In the genomic region with DNA sequence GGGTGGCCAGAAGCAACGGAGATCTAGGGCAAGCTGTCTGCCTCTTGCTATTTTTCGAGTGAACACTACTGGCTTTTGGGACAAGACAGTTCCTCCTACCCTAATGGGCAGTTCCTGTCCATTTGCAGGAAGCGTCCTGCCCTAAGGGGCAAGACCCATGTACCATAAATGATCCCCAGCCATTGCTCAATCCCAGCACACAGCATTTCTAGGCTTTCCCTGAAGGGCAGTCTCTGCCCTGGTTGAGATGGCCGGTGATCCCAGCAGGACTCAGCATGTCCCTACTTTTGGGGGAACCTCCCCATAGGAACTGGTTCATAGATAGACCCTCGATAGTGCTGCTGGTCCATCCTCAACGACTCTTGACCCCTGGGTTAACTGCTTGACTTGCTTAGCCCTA, we compare ENCODE assay signal across 26 mouse cellular contexts. TPM values are rescaled to one million over a fixed set of nuclear protein-coding genes. Genes with fewer than 3 reads are reported as not detected.
DNase-seq lines count a peak whose midpoint lies in the region; ATAC-seq and TF ChIP-seq lines count a peak whose summit lies in the region.
"Had no signal": no experiment of that assay in that cellular context is flagged by ENCODE, and none has a peak within 500 bp of the region (broad histone marks: within the 10 kb centered on the region; RNA-seq: fewer than 3 reads in every experiment).

No protein-coding gene starts in this region.

- H3K27ac ChIP-seq in spleen, adult 2 months (ENCODE audit: insufficient read depth, low read length) = peak overlapping the region; percentile 96
- H3K27ac ChIP-seq in liver, postnatal 0 days (ENCODE audit: low read depth) = peak overlapping the region; percentile 70; the same call in 1 of the 2 replicates
- H3K27ac ChIP-seq in hindbrain, embryonic 13.5 days = no peak overlapping the region
- H3K27ac ChIP-seq: embryonic facial prominence, embryonic 13.5 days; forebrain, embryonic 10.5 days; hindbrain, embryonic 12.5 days; limb, embryonic 10.5 days; limb, embryonic 15.5 days had no signal

- DNase-seq in spleen, adult 2 months (ENCODE audit: low read depth in 1 of 2, low spot score in 2 of 2) = no peak
- DNase-seq in spleen, postnatal 10 days (ENCODE audit: low spot score in 2 of 2) = no peak
- DNase-seq in liver, postnatal 0 days = no peak
- DNase-seq in adrenal gland, postnatal 25 days = no peak
- DNase-seq in lung, postnatal 14 days = no peak
- DNase-seq: adrenal gland, postnatal 10 days; cerebellum, adult 18-20 months; cerebellum, postnatal 10 days; forebrain, postnatal 0 days; gastrocnemius, postnatal 10 days; heart, postnatal 36 days; kidney, adult 9 months; kidney, postnatal 10 days; layer of hippocampus, adult 9-11 months; lung, adult 2 months; midbrain, embryonic 14.5 days; right cerebral cortex, postnatal 25 days had no signal

- TF ChIP-seq POLR2A in spleen, adult 2 months (IDR thresholded peaks at IDR 0.05; ENCODE audit: low read depth, low read length) = no peak

- peak overlapping the region; percentile 38 for H3K4me2 ChIP-seq in liver, postnatal 0 days (ENCODE audit: low read depth, low read length)
- H3K4me2 ChIP-seq in hindbrain, embryonic 13.5 days = no peak overlapping the region
- H3K4me2 ChIP-seq: embryonic facial prominence, embryonic 13.5 days; heart, embryonic 11.5 days; hindbrain, embryonic 12.5 days; limb, embryonic 15.5 days had no signal

- WGBS in spleen, adult 2 months = 64% methylated on average over 6 of the region's 6 CpGs
- WGBS in liver, postnatal 0 days (ENCODE audit: insufficient replicate concordance) = 65% methylated on average over 6 of the region's 6 CpGs
- 90% methylated on average over 6 of the region's 6 CpGs for WGBS in hindbrain, embryonic 13.5 days

- 0 out of 2 replicates have a peak overlapping the region, but pooled peaks have one; percentile 1 for H3K4me3 ChIP-seq in spleen, adult 2 months (ENCODE audit: extremely low read depth, insufficient read depth, insufficient read length)
- H3K4me3 ChIP-seq in liver, postnatal 0 days (ENCODE audit: low read depth, low read length) = no peak overlapping the region
- no peak overlapping the region for H3K4me3 ChIP-seq in hindbrain, embryonic 13.5 days
- H3K4me3 ChIP-seq: embryonic facial prominence, embryonic 13.5 days; forebrain, embryonic 10.5 days; hindbrain, embryonic 12.5 days; limb, embryonic 10.5 days; limb, embryonic 15.5 days had no signal

- H3K4me1 ChIP-seq in spleen, adult 2 months (ENCODE audit: control insufficient read depth, insufficient read depth, insufficient read length) = peaks cover 18% of the 10 kb centered on the region; the same call in 1 of the 2 replicates
- peaks cover 14% of the 10 kb centered on the region for H3K4me1 ChIP-seq in liver, postnatal 0 days (ENCODE audit: insufficient read depth)
- H3K4me1 ChIP-seq in hindbrain, embryonic 13.5 days (replicated peaks) = peaks cover 10% of the 10 kb centered on the region; the same call in 1 of the 2 replicates

- no peaks in the 10 kb centered on the region for H3K9me3 ChIP-seq in liver, postnatal 0 days (ENCODE audit: low read length)
- H3K9me3 ChIP-seq in hindbrain, embryonic 13.5 days = no peaks in the 10 kb centered on the region
- H3K9me3 ChIP-seq: embryonic facial prominence, embryonic 13.5 days; forebrain, embryonic 10.5 days; hindbrain, embryonic 12.5 days; limb, embryonic 10.5 days; limb, embryonic 15.5 days had no signal

- peak; percentile 13; the same call in 1 of the 2 replicates for ATAC-seq in granulocyte monocyte progenitor cell, adult 5-6 weeks (replicated peaks; ENCODE audit: poor library complexity, severe bottlenecking)
- peak; percentile 6; the same call in 1 of the 2 replicates for ATAC-seq in liver, postnatal 0 days
- ATAC-seq in hindbrain, embryonic 13.5 days (ENCODE audit: low FRiP score) = no peak
- ATAC-seq: forebrain, postnatal 0 days; intestine, postnatal 0 days had no signal

- no peak overlapping the region for H3K9ac ChIP-seq in liver, postnatal 0 days (replicated peaks)
- no peak overlapping the region for H3K9ac ChIP-seq in hindbrain, embryonic 13.5 days
- H3K9ac ChIP-seq: embryonic facial prominence, embryonic 13.5 days; forebrain, postnatal 0 days; hindbrain, embryonic 12.5 days; limb, embryonic 15.5 days had no signal

- no peaks in the 10 kb centered on the region for H3K27me3 ChIP-seq in spleen, adult 2 months (ENCODE audit: control insufficient read depth, insufficient read depth, low read length)
- H3K27me3 ChIP-seq in liver, postnatal 0 days (ENCODE audit: insufficient read depth, low read length) = no peaks in the 10 kb centered on the region
- H3K27me3 ChIP-seq in hindbrain, embryonic 13.5 days = no peaks in the 10 kb centered on the region
- H3K27me3 ChIP-seq: embryonic facial prominence, embryonic 13.5 days; hindbrain, embryonic 12.5 days; limb, embryonic 15.5 days had no signal

- no peaks in the 10 kb centered on the region for H3K36me3 ChIP-seq in spleen, adult 2 months (ENCODE audit: control insufficient read depth, insufficient read depth, low read length)
- no peaks in the 10 kb centered on the region for H3K36me3 ChIP-seq in liver, postnatal 0 days (replicated peaks; ENCODE audit: insufficient read depth, low read length)
- no peaks in the 10 kb centered on the region for H3K36me3 ChIP-seq in hindbrain, embryonic 13.5 days
- H3K36me3 ChIP-seq: embryonic facial prominence, embryonic 13.5 days; forebrain, embryonic 10.5 days; hindbrain, embryonic 12.5 days; limb, embryonic 10.5 days; limb, embryonic 15.5 days had no signal

- TF ChIP-seq EP300 in liver, postnatal 0 days (IDR thresholded peaks at IDR 0.05; ENCODE audit: low read depth) = no peak

- TF ChIP-seq CTCF in spleen, adult 2 months (IDR thresholded peaks at IDR 0.05; ENCODE audit: extremely low read depth, insufficient read depth, insufficient read length, insufficient replicate concordance) = no peak
- no peak for TF ChIP-seq CTCF in liver, postnatal 0 days (IDR thresholded peaks at IDR 0.05; ENCODE audit: low read depth)

RNA-seq across cellular contexts. Expression of gene Ripor2, which starts 31.0 kb away (rescaled TPM):
- 46.4 and 54.7 TPM in 2 replicates for polyA plus RNA-seq in spleen, adult 2 months (2012; rRNA removed)
- total RNA-seq in granulocyte monocyte progenitor cell, adult 5-6 weeks (2014; fragmentation: Nextera tagmentation) = 41.1 and 65.7 TPM in 2 replicates
- 27.8 and 33.5 TPM in 2 replicates for total RNA-seq in granulocyte monocyte progenitor cell, adult 5-6 weeks (2017)
- polyA plus RNA-seq in liver, postnatal 0 days (2015; fragmentation: Nextera tagmentation; extraction: Ambion mirVana) = 3.7 and 3.8 TPM in 2 replicates
- 1.9 and 2.5 TPM in 2 replicates for total RNA-seq in adrenal gland, postnatal 25 days (2021)
- polyA plus RNA-seq in hindbrain, embryonic 13.5 days (2015; fragmentation: Nextera tagmentation; extraction: Ambion mirVana) = 22.2 and 24.1 TPM in 2 replicates
